Mouse (Mus musculus): ENCODE measurements around the gene Cnn2.

GRCm38 (mm10) chr10:80020191-80020590 lies 31.8 kb downstream of the Cnn2 start:
- TF ChIP-seq GATA1 (IDR thresholded peaks at IDR 0.05; ENCODE audit: low read length) (no peak), TAL1 (IDR thresholded peaks at IDR 0.05; ENCODE audit: low read length) (no peak)
